Mouse (Mus musculus) urinary bladder, adult 18-20 months (tissue): ENCODE measurements around the gene Mat2a.
"Not testable (repeated sequence)": the region's sequence is repeated elsewhere in the genome, so short reads cannot be mapped to it uniquely, and the experiment has no call there.

Source experiments
- DNase-seq, 2 experiments: peaks; one replicate each; pipeline ENCODE4 v3.0.0; 2022; ENCODE audit warnings: low spot score in 2 of 2, mixed read lengths in 2 of 2

Gene Mat2a

DNA sequence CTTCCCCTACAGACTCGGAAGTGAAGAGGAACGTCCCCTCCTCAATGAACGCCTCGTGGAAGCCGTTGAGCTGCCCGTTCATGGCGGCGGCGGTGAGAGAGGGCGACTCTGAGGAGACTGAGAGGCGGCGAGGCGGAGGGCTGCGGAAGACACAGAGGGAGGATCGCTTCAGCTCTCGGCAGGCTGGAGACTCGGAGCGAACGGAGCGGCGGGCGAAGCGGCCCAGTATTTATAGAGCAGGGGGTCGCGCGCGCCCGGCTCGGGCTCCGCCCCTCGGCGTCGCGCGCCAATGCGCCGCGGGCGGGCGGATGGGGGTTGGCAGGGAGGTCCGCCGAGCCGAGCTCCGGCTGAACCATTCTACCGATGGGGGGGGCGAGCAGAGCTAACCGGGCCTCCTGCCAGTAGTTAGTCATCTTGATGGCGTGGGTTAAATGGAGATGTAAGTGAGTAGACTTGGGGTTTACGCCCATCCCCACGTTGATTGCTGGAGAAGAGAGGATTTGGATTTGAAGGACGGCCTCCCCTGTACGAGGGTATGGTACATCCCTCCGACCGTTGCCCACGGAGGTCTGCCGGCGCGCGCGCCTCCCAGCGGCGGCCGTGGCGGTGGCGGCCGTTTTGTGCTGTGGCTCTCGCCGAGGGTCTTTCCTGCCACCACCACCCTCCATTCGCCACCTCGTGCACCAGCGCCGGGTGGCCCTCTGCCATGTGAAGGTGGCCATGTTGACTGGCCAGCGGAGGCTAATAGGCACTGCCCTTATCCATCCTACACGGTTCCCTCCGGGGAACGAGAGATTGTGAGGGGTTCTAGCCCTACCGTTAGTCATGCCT lies at the start of gene Mat2a:
Gene Mat2a, minus strand, starts transcription at position 204 of the 831 bp plus-strand sequence.
- DNase-seq: peak; percentile 91 to 92

GRCm38 (mm10) chr6:72488850-72489249 lies 49.5 kb upstream of the Mat2a start:
- no peak for DNase-seq

GRCm38 (mm10) chr6:72487282-72487681 lies 47.9 kb upstream of the Mat2a start:
- DNase-seq: no peak

- no peak for DNase-seq
Observed at GRCm38 (mm10) chr6:72486307-72486706, 46.9 kb upstream of the Mat2a start.

DNA sequence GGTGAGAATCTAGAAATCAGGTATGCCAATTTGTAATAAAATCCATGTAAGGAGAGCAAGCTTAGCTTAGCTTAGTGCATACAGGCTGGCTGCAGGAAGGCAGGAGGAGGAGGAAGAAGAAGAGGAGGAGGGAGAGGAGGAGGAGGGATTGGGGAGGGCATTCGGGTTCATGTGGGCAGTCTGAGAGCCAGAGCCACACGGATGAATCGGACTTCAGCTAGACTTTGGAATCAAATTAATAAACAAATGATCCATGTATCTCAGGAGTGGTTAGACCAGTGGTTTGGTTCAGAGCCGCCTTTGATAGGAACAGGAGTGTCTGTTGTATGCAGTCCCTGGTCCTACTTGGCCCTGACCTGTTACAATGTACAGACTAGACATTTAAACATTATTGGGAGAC lies 45.5 kb upstream of the Mat2a start:
- DNase-seq: no peak

DNA sequence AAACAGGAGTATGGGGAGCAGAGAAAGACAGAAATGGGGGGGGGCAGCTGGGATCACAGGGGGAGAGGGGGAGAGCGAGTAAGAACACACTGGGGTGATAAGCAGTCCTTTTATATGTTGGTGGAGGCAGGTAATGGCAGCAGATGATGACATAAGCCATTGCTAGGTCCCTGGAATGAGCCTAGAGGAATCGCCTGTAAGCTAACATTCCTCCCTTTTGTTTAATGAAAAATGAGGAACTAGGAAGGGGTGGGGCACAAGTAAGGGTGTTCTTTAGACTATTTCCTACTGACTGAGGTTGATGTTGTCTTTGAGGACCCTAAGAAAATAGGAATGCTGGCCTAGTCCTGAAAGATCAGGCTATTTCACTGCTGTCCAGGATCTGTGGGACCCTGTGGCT lies 42.8 kb upstream of the Mat2a start:
- DNase-seq: no peak

DNA sequence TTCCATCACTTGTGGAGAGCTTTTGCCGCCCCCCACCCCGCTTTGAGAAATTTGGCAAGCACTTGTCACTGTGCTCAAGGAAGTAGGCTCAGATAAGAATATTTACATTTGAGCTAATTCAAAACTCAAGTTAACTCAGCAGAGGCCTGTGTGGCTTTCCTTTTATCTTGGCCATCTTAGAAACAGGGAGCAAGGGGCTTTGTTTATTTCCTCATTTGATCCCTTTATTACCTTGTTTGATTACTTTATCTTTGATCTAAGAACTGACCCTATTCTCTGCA lies 41.0 kb upstream of the Mat2a start:
- no peak for DNase-seq

- no peak for DNase-seq
Observed at GRCm38 (mm10) chr6:72479645-72480421, 40.5 kb upstream of the Mat2a start.

- not testable (repeated sequence) for DNase-seq
Observed at GRCm38 (mm10) chr6:72478691-72479090, 39.3 kb upstream of the Mat2a start.

- DNase-seq: no peak
Observed at GRCm38 (mm10) chr6:72477621-72478020, 38.3 kb upstream of the Mat2a start.

- no peak for DNase-seq
Observed at GRCm38 (mm10) chr6:72476836-72477235, 37.5 kb upstream of the Mat2a start.

- no peak for DNase-seq
Observed at GRCm38 (mm10) chr6:72475221-72475985, 36.0 kb upstream of the Mat2a start.

DNA sequence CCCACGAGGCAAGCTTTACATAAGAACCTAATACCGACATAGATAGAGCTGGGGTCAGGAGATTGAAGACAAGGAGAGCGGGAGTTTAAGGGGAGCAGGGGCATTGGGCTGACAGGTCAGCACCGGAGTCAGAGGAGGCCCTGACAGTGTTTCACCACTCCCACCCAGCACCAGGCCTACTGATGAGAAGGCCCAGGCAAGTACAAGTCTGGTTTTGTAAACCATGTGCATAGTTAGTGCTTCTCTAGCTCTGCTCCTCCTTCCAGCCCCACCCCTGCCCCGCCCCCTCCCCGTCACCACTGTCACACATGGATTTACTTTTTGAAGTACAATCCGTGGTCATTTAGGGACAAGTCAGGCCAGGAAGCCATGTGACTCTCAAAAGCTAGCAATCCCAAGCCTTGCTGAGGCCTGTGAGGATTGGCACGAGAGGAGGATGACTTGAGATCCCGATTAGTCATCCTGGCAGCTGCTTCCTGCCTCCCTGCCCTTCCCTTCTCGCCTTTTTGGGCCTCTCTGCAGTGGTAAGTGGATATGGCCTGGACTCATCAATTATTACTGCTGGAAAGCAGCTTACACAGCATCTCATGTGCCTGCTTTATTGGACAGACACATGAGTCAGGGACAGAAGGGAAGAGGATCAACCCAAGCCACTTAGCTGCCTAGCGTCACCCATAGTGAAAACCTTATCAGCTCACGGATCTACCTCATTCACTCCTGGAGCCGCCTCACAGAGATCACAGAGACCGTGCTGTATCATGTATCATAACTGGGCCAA lies 34.1 kb upstream of the Mat2a start:
- DNase-seq: peak in 1 of 2 experiments; percentile 67

DNA sequence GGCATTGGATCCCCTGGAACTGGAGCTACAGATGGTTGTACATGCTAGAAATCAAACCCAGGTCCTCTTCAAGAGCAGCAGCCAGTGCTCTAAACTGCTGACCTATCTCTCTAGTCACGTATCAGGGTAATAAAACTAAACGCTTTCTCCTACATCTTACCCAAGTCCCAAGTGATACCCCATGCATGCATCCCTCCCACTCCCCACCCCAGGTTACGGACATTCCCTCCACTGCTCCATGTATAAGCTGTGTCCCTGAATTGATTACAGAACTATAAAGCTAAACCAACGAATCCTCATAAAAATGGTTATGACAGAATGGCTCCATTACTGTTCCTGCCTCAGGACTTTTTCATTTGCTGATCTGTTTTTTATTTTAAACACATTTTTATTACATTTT lies 26.8 kb upstream of the Mat2a start:
- DNase-seq: no peak

GRCm38 (mm10) chr6:72465361-72466157 lies 26.2 kb upstream of the Mat2a start:
- no peak for DNase-seq

DNA sequence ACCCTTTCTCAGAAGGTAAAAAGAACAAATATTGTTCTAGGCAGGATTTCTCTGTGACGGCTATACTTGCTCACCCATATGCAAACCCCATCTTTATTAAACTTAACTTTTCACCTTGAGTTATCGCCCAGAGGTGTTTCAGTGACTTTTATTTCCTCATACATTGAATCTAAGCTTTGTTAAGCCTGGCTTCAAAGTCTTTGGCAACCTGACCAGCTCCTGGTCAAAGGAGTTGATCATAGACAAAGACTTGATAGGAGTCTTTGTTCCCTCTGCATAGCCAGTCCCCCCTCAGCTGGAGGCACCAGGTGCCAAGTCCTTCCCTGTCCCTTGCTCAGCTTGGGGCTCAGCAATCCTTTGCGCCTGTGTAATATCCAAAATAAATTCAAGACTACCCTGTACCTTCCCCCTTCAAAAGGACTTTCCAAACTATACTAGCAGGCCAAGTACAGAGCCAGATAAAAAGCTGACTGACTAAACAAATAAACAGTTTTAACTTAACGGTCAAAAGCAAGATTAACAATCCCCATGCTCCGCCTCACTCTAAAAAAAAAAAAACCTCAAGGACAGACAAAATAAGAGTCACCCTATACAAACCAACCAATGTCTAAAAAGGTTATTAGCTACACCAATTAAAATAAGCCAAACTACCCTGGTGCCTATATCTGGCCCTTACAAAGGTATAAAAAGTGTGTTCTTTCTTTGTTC lies 23.3 kb upstream of the Mat2a start:
- not testable (repeated sequence) for DNase-seq

DNA sequence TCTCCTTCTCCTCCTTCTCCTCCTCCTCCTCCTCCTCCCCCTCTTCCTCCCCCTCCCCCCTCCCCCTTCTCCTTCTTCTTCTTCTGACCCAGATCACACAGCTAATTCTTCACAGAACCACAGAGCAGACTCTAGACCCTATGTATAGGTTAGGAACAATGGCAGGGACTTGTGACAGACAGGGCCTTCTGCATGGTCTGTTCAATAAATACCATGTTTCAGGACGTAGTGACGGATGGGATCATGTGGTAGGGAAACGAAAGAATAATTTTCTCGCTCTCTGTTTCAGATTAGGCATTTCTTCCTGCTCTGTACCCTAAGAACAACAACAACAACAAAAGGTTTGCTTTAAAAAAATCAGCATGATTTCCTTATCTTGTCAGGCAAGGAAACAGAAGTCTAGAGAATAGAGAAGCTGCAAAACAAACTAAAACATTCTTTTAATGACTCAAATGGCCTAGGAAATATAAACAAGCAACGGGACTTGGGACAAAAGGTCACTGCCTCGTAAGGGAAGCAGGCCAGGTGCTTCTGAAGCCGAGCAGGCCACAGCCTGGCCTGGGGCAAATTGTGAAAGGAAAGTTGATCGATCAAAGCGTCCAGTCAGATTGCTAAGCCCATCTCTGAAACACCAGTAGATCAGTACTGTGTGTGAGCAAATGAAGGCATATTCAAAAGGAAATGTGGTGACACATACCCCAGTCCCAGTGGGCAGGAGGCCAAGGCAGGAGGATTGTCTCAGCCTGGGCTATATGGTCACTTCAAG lies 20.9 kb upstream of the Mat2a start:
- DNase-seq: no peak

- no peak for DNase-seq
Observed at GRCm38 (mm10) chr6:72458921-72459320, 19.6 kb upstream of the Mat2a start.

GRCm38 (mm10) chr6:72458418-72458817 lies 19.1 kb upstream of the Mat2a start:
- DNase-seq: no peak
